Mouse (Mus musculus) CD4-positive, CD25-positive, alpha-beta regulatory T cell, adult 2 months (primary cell): ENCODE data around the gene Pdcd6.

Source experiments
- DNase-seq: peaks from one replicate; pipeline ENCODE4 v3.0.0-alpha.2; 2012; ENCODE audit warnings: low read depth, low spot score

The Pdcd6 gene

GRCm38 (mm10) chr13:74317170-74317849 is at the start of gene Pdcd6:
Gene Pdcd6, minus strand, starts transcription at chr13:74317580.
- DNase-seq, result peak; percentile 95

GRCm38 (mm10) chr13:74363859-74364235 is 46.5 kb upstream of the Pdcd6 start, which contains the start of gene Lrrc14b:
Gene Lrrc14b, minus strand, starts transcription at chr13:74364005.
- no peak for DNase-seq

GRCm38 (mm10) chr13:74363176-74363858 is 45.9 kb upstream of the Pdcd6 start:
- DNase-seq, result no peak

- DNase-seq, result no peak
Measured at GRCm38 (mm10) chr13:74362218-74362617, 44.8 kb upstream of the Pdcd6 start.

- DNase-seq, result no peak
Measured at GRCm38 (mm10) chr13:74356491-74356890, 39.1 kb upstream of the Pdcd6 start.

- DNase-seq, result no peak
Measured at GRCm38 (mm10) chr13:74350435-74350906, 33.1 kb upstream of the Pdcd6 start.

GRCm38 (mm10) chr13:74349566-74350434 is 32.4 kb upstream of the Pdcd6 start, which contains the start of the genes Sdha and Ccdc127:
Gene Sdha, minus strand, starts transcription at chr13:74350280.
Gene Ccdc127, plus strand, starts transcription at chr13:74350309.
- DNase-seq, result peak; percentile 100

GRCm38 (mm10) chr13:74341036-74341435 is 23.7 kb upstream of the Pdcd6 start:
- peak; percentile 80 for DNase-seq

GRCm38 (mm10) chr13:74329321-74329720 is 11.9 kb upstream of the Pdcd6 start:
- DNase-seq, result no peak

GRCm38 (mm10) chr13:74316789-74317169 is 601 bp downstream of the Pdcd6 start:
- DNase-seq, result no peak

- DNase-seq, result peak; percentile 3
Measured at GRCm38 (mm10) chr13:74316386-74316785, 994 bp downstream of the Pdcd6 start.

GRCm38 (mm10) chr13:74314616-74315015 is 2.8 kb downstream of the Pdcd6 start:
- DNase-seq, result no peak

- no peak for DNase-seq
Measured at GRCm38 (mm10) chr13:74305780-74306179, 11.6 kb downstream of the Pdcd6 start.

GRCm38 (mm10) chr13:74305380-74305779 is 12.0 kb downstream of the Pdcd6 start:
- no peak for DNase-seq

GRCm38 (mm10) chr13:74302050-74303037 is 15.0 kb downstream of the Pdcd6 start:
- DNase-seq, result peak; percentile 24

GRCm38 (mm10) chr13:74301607-74301984 is 15.8 kb downstream of the Pdcd6 start:
- DNase-seq, result no peak

- peak; percentile 72 for DNase-seq
Measured at GRCm38 (mm10) chr13:74300925-74301606, 16.3 kb downstream of the Pdcd6 start.

- no peak for DNase-seq
Measured at GRCm38 (mm10) chr13:74296376-74296775, 21.0 kb downstream of the Pdcd6 start.

- peak; percentile 22 for DNase-seq
Measured at GRCm38 (mm10) chr13:74292167-74292566, 25.2 kb downstream of the Pdcd6 start, which contains the start of gene Ahrr. Gene Ahrr, minus strand, starts transcription at chr13:74292331.

GRCm38 (mm10) chr13:74289646-74290045 is 27.7 kb downstream of the Pdcd6 start:
- no peak for DNase-seq
